ENCODE assay signal across 24 mouse cellular contexts in genomic region chr13:90871579-90871978, GRCm38 (mm10). TPM values are rescaled to one million over a fixed set of nuclear protein-coding genes. Genes with fewer than 3 reads are reported as not detected.
DNase-seq lines count a peak whose midpoint lies in the region; ATAC-seq and TF ChIP-seq lines count a peak whose summit lies in the region.
"Had no signal": no experiment of that assay in that cellular context is flagged by ENCODE, and none has a peak within 500 bp of the region (broad histone marks: within the 10 kb centered on the region; RNA-seq: fewer than 3 reads in every experiment).

No protein-coding gene starts in this region.

- H3K9me3 ChIP-seq in embryonic facial prominence, embryonic 12.5 days, result no peaks in the 10 kb centered on the region
- H3K9me3 ChIP-seq in limb, embryonic 14.5 days (ENCODE audit: control insufficient read depth, low read length), result no peaks in the 10 kb centered on the region
- no peaks in the 10 kb centered on the region for H3K9me3 ChIP-seq in hindbrain, postnatal 0 days (ENCODE audit: low read length)
- no peaks in the 10 kb centered on the region for H3K9me3 ChIP-seq in stomach, postnatal 0 days (ENCODE audit: control insufficient read depth, low read length)
- H3K9me3 ChIP-seq: forebrain, embryonic 13.5 days; heart, embryonic 10.5 days; hindbrain, embryonic 13.5 days had no signal

- H3K4me2 ChIP-seq in embryonic facial prominence, embryonic 12.5 days (replicated peaks), result no peak overlapping the region
- H3K4me2 ChIP-seq in limb, embryonic 14.5 days (replicated peaks; ENCODE audit: low read depth, low read length, severe bottlenecking), result no peak overlapping the region
- H3K4me2 ChIP-seq in hindbrain, postnatal 0 days (ENCODE audit: low read depth, low read length), result no peak overlapping the region
- H3K4me2 ChIP-seq in stomach, postnatal 0 days (replicated peaks; ENCODE audit: low read depth), result no peak overlapping the region
- H3K4me2 ChIP-seq: forebrain, embryonic 13.5 days; hindbrain, embryonic 13.5 days had no signal

- no peak for TF ChIP-seq EP300 in stomach, postnatal 0 days (optimal IDR thresholded peaks at IDR 0.05)

- H3K27ac ChIP-seq in embryonic facial prominence, embryonic 12.5 days, result peak overlapping the region; percentile 46; the same call in 1 of the 2 replicates
- no peak overlapping the region for H3K27ac ChIP-seq in limb, embryonic 14.5 days (replicated peaks; ENCODE audit: low read depth, low read length)
- no peak overlapping the region for H3K27ac ChIP-seq in hindbrain, postnatal 0 days
- H3K27ac ChIP-seq in stomach, postnatal 0 days (replicated peaks), result no peak overlapping the region
- H3K27ac ChIP-seq: forebrain, embryonic 13.5 days; heart, embryonic 10.5 days; hindbrain, embryonic 13.5 days had no signal

- H3K4me1 ChIP-seq in embryonic facial prominence, embryonic 12.5 days, result peaks cover 6% of the 10 kb centered on the region; the same call in 1 of the 2 replicates
- H3K4me1 ChIP-seq in limb, embryonic 14.5 days (ENCODE audit: control insufficient read depth, insufficient read depth, low read length), result no peaks in the 10 kb centered on the region
- no peaks in the 10 kb centered on the region for H3K4me1 ChIP-seq in hindbrain, postnatal 0 days (ENCODE audit: insufficient read depth, low read length)
- H3K4me1 ChIP-seq in stomach, postnatal 0 days (replicated peaks; ENCODE audit: control insufficient read depth, insufficient read depth), result no peaks in the 10 kb centered on the region
- H3K4me1 ChIP-seq: forebrain, embryonic 13.5 days; hindbrain, embryonic 13.5 days had no signal

- no peak overlapping the region for H3K4me3 ChIP-seq in embryonic facial prominence, embryonic 12.5 days
- no peak overlapping the region for H3K4me3 ChIP-seq in limb, embryonic 14.5 days (replicated peaks; ENCODE audit: low read length)
- H3K4me3 ChIP-seq in hindbrain, postnatal 0 days (ENCODE audit: low read length), result no peak overlapping the region
- no peak overlapping the region for H3K4me3 ChIP-seq in stomach, postnatal 0 days (ENCODE audit: low read depth, low read length)
- H3K4me3 ChIP-seq: forebrain, embryonic 13.5 days; heart, embryonic 10.5 days; hindbrain, embryonic 13.5 days had no signal

- H3K36me3 ChIP-seq in embryonic facial prominence, embryonic 12.5 days, result no peaks in the 10 kb centered on the region
- H3K36me3 ChIP-seq in limb, embryonic 14.5 days (ENCODE audit: control insufficient read depth, insufficient read depth, low read length), result no peaks in the 10 kb centered on the region
- H3K36me3 ChIP-seq in hindbrain, postnatal 0 days (ENCODE audit: insufficient read depth, low read length), result no peaks in the 10 kb centered on the region
- H3K36me3 ChIP-seq in stomach, postnatal 0 days (ENCODE audit: control insufficient read depth, insufficient read depth, low read length), result no peaks in the 10 kb centered on the region
- H3K36me3 ChIP-seq: heart, embryonic 10.5 days; hindbrain, embryonic 13.5 days had no signal

- no peak for TF ChIP-seq POLR2A in limb, embryonic 14.5 days (IDR thresholded peaks at IDR 0.05; ENCODE audit: borderline replicate concordance, extremely low read depth, insufficient read depth, insufficient read length)

- DNase-seq in retina, postnatal 1 day, result peak; percentile 3
- no peak for DNase-seq in retina, embryonic 14.5 days (ENCODE audit: low spot score)
- peak; percentile 21 for DNase-seq in fat pad, adult 2 months (ENCODE audit: extremely low read depth, low read depth, low spot score)
- peak; percentile 32 for DNase-seq in limb, embryonic 14.5 days (ENCODE audit: low spot score)
- DNase-seq in hindbrain, postnatal 0 days (ENCODE audit: low spot score), result no peak
- DNase-seq in stomach, postnatal 0 days (ENCODE audit: low spot score), result no peak
- DNase-seq in thymus, postnatal 36 days, result no peak
- DNase-seq: adrenal gland, adult 8-10 months; adrenal gland, postnatal 36 days; B cell, adult 2 months; cerebellum, adult 2 months; cerebellum, postnatal 10 days; embryo, embryonic 11 days; gastrocnemius, postnatal 36 days; heart, adult 18-20 months; heart, postnatal 10 days had no signal

- TF ChIP-seq CTCF in hindbrain, postnatal 0 days (IDR thresholded peaks at IDR 0.05; ENCODE audit: low read depth), result no peak
- TF ChIP-seq CTCF in stomach, postnatal 0 days (IDR thresholded peaks at IDR 0.05; ENCODE audit: low read depth), result no peak

- 30% methylated on average over 4 of the region's 4 CpGs for WGBS in embryonic facial prominence, embryonic 12.5 days
- WGBS in limb, embryonic 14.5 days, result 49% methylated on average over 4 of the region's 4 CpGs
- 56% methylated on average over 4 of the region's 4 CpGs for WGBS in hindbrain, postnatal 0 days
- WGBS in stomach, postnatal 0 days, result 60% methylated on average over 4 of the region's 4 CpGs

- no peaks in the 10 kb centered on the region for H3K27me3 ChIP-seq in embryonic facial prominence, embryonic 12.5 days
- no peaks in the 10 kb centered on the region for H3K27me3 ChIP-seq in limb, embryonic 14.5 days (ENCODE audit: control insufficient read depth, insufficient read depth, low read length)
- no peaks in the 10 kb centered on the region for H3K27me3 ChIP-seq in hindbrain, postnatal 0 days (ENCODE audit: insufficient read depth, low read length)
- no peaks in the 10 kb centered on the region for H3K27me3 ChIP-seq in stomach, postnatal 0 days (ENCODE audit: control insufficient read depth, insufficient read depth, low read length)
- H3K27me3 ChIP-seq: forebrain, embryonic 13.5 days; hindbrain, embryonic 13.5 days had no signal

- no peak for ATAC-seq in embryonic facial prominence, embryonic 12.5 days (ENCODE audit: insufficient number of reproducible peaks, insufficient read depth, low FRiP score, low TSS enrichment)
- ATAC-seq in limb, embryonic 14.5 days (ENCODE audit: low FRiP score, low read depth), result no peak
- ATAC-seq in hindbrain, postnatal 0 days, result no peak
- ATAC-seq in stomach, postnatal 0 days (ENCODE audit: low FRiP score, low TSS enrichment), result no peak
- ATAC-seq: CD4-positive, CD25-positive, alpha-beta regulatory T cell, adult 4 months; forebrain, embryonic 13.5 days; intestine, postnatal 0 days had no signal

- no peak overlapping the region for H3K9ac ChIP-seq in embryonic facial prominence, embryonic 12.5 days
- H3K9ac ChIP-seq in limb, embryonic 14.5 days (ENCODE audit: low read depth, low read length, severe bottlenecking), result no peak overlapping the region
- no peak overlapping the region for H3K9ac ChIP-seq in hindbrain, postnatal 0 days (replicated peaks; ENCODE audit: low read length)
- no peak overlapping the region for H3K9ac ChIP-seq in stomach, postnatal 0 days (ENCODE audit: low read length)
- H3K9ac ChIP-seq: forebrain, embryonic 13.5 days; hindbrain, embryonic 13.5 days had no signal

RNA-seq across cellular contexts. Expression of gene Atp6ap1l, which starts 33.6 kb away (rescaled TPM):
- 1.8 and 3.1 TPM in 2 replicates for polyA plus RNA-seq in embryonic facial prominence, embryonic 12.5 days (2016; fragmentation: Nextera tagmentation; extraction: Ambion mirVana)
- polyA plus RNA-seq in limb, embryonic 14.5 days (2012; rRNA removed), result 0.34 and 0.40 TPM in 2 replicates
- 0.37 TPM in 1 of 2 replicates, not detected in the other for polyA plus RNA-seq in limb, embryonic 14.5 days (2014; fragmentation: Nextera tagmentation; extraction: Ambion mirVana)
- total RNA-seq in hindbrain, postnatal 0 days (2014; rRNA removed), result 0.21 TPM in 1 of 2 replicates, not detected in the other
- 0.86 and 0.87 TPM in 2 replicates for polyA plus RNA-seq in hindbrain, postnatal 0 days (2015; fragmentation: Nextera tagmentation; extraction: Ambion mirVana)
- 0.11 TPM in 1 of 2 replicates, not detected in the other for polyA plus RNA-seq in stomach, postnatal 0 days (2015; fragmentation: Nextera tagmentation; extraction: Ambion mirVana)
- total RNA-seq: adrenal gland, postnatal 36 days; gastrocnemius, adult 8-10 months; gastrocnemius, postnatal 36 days; heart, adult 18-20 months; hematopoietic stem cell, adult 5-6 weeks had no signal
- polyA plus RNA-seq: heart, embryonic 10.5 days; intestine, postnatal 0 days had no signal

RNA-seq across cellular contexts. Expression of gene Rps23, which starts 51.2 kb away (rescaled TPM):
- 232 and 260 TPM in 2 replicates for polyA plus RNA-seq in embryonic facial prominence, embryonic 12.5 days (2016; fragmentation: Nextera tagmentation; extraction: Ambion mirVana)
- 1,014 and 1,530 TPM in 2 replicates for polyA plus RNA-seq in limb, embryonic 14.5 days (2012; rRNA removed)
- polyA plus RNA-seq in limb, embryonic 14.5 days (2014; fragmentation: Nextera tagmentation; extraction: Ambion mirVana), result 292 and 334 TPM in 2 replicates
- total RNA-seq in hindbrain, postnatal 0 days (2014; rRNA removed), result 133 and 170 TPM in 2 replicates
- 146 and 154 TPM in 2 replicates for polyA plus RNA-seq in hindbrain, postnatal 0 days (2015; fragmentation: Nextera tagmentation; extraction: Ambion mirVana)
- 254 and 300 TPM in 2 replicates for polyA plus RNA-seq in stomach, postnatal 0 days (2015; fragmentation: Nextera tagmentation; extraction: Ambion mirVana)

Comparison
In these comparisons a context has a peak if more than half of its experiments do, and no peak if none do; other contexts are left out.
1. DNase-seq: peak in retina, postnatal 1 day (single experiment), fat pad, adult 2 months (single experiment) and limb, embryonic 14.5 days (single experiment); none in retina, embryonic 14.5 days (single experiment), hindbrain, postnatal 0 days (single experiment), stomach, postnatal 0 days (single experiment) and thymus, postnatal 36 days (0 of 2).